Mouse (Mus musculus): Measurements from ENCODE around the gene Pou6f1. TPM values are rescaled to one million over a fixed set of nuclear protein-coding genes. Genes with fewer than 3 reads are reported as not detected.

The Pou6f1 gene
- total RNA-seq, 1 experiment from 2014 or later, result 17.8 TPM

DNA sequence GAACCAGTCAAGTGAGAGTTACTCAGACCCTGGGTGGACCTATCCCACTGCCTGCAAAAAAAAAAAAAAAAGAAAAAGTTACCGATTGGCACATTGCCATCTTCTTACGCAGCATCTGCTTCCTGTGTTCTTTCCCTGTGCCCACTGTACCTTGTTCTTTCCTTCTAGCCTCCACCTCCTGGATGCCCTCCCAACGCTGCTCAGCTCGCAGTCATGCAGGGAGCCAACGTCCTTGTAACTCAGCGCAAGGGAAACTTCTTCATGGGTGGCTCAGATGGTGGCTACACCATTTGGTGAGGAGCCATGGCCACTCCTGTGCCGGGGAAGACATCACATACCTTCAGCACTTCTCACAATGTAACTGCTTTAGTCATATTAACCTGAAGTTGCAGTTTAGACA is 19.4 kb upstream of the Pou6f1 start:
- DNase-seq, result no peak

DNA sequence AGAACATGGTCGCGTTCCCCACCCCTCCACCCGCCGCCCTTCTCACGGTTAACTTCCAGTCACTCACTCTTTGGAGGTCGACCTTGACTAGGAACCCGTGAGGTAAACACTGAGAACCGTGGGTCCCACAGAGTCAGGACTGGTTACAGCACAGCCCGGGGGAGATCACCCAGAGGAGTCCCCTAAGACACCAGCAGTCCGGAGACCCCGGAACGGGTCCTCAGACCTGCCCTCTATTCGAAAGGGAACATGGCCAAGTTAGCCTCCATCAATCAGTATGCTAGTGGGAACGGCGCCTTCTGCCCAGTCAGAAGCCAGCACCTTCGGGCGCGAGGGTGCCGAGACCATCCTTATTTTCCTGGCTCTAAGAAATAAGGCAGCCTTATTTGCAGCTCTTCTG is 16.4 kb upstream of the Pou6f1 start:
- DNase-seq, result no peak

DNA sequence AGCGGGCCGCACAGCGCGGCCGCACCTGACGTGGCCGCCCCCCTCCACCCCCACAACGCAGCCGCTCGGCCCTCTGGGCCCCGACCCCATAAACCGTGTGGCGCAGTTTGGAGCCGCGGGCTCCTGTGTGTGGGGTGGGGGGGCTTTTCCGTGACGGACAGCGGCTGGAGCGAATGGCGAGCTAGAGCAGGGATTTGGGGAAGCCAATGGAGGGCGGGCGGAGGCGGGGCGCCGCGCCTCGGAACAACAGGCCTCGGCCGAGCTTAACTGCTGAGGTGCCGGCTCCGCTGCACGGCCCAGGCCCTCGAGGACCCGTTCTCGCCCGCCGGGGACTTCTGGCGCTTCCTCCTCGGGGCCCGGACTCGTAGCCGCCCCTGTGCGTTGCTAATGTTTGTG is 16.0 kb upstream of the Pou6f1 start:
- peak; percentile 97 for DNase-seq

- peak; percentile 100 for DNase-seq
These were observed 15.4 kb upstream of the Pou6f1 start, which contains the start of gene Dazap2 for GRCm38 (mm10) chr15:100614996-100615824. TSS of gene Dazap2 (plus strand) at chr15:100615349.

- DNase-seq, result peak; percentile 60
These were observed 14.6 kb upstream of the Pou6f1 start for GRCm38 (mm10) chr15:100614218-100614995.

DNA sequence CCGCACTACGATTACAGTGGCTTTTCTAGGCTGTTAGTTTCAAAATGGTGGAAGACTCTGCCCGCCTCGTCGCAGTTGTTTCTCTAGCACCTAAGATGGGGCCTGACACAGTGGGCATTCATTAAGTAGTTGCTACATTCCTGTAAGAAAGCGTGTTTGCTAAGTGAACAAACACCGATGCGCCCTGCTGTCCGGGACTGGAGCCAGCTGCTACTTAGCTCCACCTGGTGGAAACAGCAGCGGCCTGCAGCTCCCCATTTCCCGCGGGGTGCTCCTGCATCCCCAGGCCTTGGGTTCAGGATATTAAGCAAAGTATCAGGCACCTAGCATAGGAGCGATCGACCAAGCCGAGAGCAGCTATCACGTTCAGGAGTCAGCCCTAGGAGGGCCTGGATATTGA is 13.8 kb upstream of the Pou6f1 start:
- peak; percentile 86 for DNase-seq

GRCm38 (mm10) chr15:100612432-100612831 is 12.6 kb upstream of the Pou6f1 start:
- DNase-seq, result peak; percentile 59

- DNase-seq, result no peak
These were observed 12.2 kb upstream of the Pou6f1 start for GRCm38 (mm10) chr15:100611951-100612350.

DNA sequence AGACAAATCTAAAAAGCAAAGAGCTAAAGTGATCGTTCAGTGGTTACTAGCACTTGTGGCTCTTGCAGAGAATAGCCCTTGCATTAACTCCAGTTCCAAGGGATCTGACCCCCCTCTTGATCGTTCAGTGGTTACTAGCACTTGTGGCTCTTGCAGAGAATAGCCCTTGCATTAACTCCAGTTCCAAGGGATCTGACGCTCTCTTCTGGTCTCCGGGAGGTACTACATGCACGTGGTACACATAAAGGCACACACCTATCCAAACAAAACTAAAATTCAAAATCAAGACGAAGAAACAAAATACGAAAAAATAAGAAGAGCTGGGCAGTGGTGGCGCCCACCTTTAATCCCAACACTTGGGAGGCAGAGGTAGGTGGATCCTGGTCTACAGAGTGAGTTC is 6.9 kb upstream of the Pou6f1 start:
- peak; percentile 52 for DNase-seq

- no peak for DNase-seq
These were observed 1.9 kb upstream of the Pou6f1 start for GRCm38 (mm10) chr15:100601669-100602068.

- DNase-seq, result no peak
These were observed 1.0 kb upstream of the Pou6f1 start for GRCm38 (mm10) chr15:100600696-100601272.

- DNase-seq, result peak; percentile 91
These were observed 387 bp upstream of the Pou6f1 start for GRCm38 (mm10) chr15:100600047-100600695.

- DNase-seq, result peak; percentile 71
These were observed 905 bp downstream of the Pou6f1 start for GRCm38 (mm10) chr15:100598883-100599275.

- DNase-seq, result no peak
These were observed 1.4 kb downstream of the Pou6f1 start for GRCm38 (mm10) chr15:100598287-100598882.

DNA sequence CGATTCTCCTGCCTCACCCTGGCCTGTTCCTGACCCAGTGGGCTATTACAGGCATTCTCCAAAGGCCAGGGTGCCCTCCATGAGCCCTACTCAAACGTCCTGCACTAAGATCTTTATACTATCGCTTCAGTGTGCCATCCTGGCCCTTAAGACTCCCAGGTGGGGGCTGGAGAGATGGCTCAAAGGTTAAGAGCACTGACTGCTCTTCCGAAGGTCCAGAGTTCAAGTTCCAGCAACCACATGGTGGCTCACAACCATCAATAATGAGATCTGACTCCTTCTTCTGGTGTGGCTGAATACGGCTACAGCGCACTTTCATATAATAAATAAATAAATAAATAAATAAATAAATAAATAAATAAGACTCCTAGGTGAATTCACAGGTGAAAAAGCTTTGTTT is 7.0 kb downstream of the Pou6f1 start:
- no peak for DNase-seq

DNA sequence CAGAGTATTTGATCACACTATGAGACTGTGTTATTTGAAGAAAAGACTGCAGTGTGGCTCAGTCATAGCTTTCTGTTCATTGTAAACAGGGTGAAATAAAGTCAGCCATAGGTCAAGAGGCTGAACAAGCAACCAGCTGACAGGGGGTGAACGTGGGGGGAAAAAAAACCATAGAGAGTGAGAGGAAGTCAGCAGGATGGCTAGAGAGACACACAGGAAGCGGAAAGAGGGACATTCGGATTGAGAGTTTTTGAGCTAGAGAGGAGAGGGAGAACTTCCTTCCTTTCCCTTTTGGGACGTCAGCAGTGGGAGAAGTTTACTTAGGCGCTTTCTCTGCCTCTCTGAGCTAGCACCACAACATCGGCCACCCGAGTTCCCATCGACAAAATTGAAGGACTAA is 9.3 kb downstream of the Pou6f1 start:
- no peak for DNase-seq

DNA sequence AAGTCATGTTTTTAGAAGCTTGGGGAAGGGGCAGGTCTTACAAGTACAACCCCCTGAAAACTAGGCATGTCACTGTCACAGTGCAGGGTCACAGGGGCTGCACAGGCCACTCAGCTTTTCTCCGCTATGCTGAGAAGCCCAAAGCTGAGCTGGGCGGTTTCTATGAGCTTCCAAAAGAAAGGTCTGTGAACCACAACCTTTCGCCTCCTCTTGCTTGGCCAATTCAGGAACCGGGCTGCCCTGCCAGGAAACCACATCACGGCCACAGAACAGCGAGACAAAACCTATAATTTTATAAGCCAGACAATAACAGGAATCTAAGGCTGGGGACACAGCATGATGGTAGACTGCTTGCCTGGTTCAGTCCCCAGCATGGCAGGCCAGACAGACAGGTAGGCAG is 11.5 kb downstream of the Pou6f1 start:
- no peak for DNase-seq

GRCm38 (mm10) chr15:100587166-100587565 is 12.6 kb downstream of the Pou6f1 start:
- DNase-seq, result no peak

- DNase-seq, result no peak
These were observed 13.9 kb downstream of the Pou6f1 start for GRCm38 (mm10) chr15:100585931-100586330.

DNA sequence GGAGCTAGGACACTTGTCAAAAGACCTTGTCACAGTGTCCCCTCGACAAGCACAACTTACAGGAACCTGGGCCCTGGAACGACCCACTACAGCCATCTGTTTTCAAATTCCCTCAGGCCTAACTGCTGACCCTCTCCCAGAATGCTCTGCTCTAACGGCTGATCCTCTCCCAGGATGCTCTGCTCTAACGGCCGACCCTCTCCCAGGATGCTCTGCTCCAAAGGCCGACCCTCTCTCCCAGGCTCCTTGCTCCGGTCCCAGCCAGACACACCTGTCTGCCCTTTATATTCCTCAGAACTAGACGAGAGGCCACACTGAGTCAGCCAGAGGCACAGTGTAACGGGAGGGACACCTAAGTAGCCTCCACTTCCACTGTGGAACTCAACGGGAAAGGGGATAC is 19.7 kb downstream of the Pou6f1 start:
- DNase-seq, result no peak

- no peak for DNase-seq
These were observed 21.8 kb downstream of the Pou6f1 start for GRCm38 (mm10) chr15:100577972-100578371.

DNA sequence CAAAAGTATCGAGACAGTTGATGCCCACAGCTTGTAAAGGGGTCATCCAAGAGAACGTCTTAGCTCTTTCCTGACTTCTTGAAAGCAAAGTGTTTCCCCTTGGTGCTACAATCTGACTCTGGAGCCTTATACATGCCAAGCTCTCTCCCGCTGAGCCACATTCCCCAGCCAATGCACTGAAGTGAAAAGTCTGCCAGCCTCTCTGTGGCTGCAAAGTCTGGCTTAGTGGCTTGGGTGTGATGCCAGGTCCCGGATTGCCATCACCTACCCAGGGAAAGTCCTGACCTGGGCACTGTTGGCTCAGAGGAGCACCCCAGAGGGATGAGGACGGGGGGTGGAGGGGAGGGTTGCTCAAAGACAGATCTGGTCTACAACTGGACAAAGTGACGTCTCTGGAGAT is 23.0 kb downstream of the Pou6f1 start:
- DNase-seq, result no peak

All from adrenal gland, postnatal 14 days (tissue).